Mouse (Mus musculus): ENCODE measurements around the gene Psmc5.
A peak's percentile ranks its signal among the peaks of the same experiment; 100 is the strongest.
"Not testable (repeated sequence)": the region's sequence is repeated elsewhere in the genome, so short reads cannot be mapped to it uniquely, and the experiment has no call there.

Gene Psmc5

GRCm38 (mm10) chr11:106255685-106256451, at the start of gene Psmc5, which contains the start of gene Ftsj3:
Psmc5 (plus strand) TSS chr11:106256154.
Ftsj3 (minus strand) TSS chr11:106256079.
- DNase-seq (ENCODE audit: low read depth in 1 of 2, low spot score in 2 of 2) = peak; percentile 90 to 95

GRCm38 (mm10) chr11:106212771-106213170, 43.2 kb upstream of the Psmc5 start:
- DNase-seq (ENCODE audit: low read depth in 1 of 2, low spot score in 2 of 2) = no peak

- no peak for DNase-seq (ENCODE audit: low read depth in 1 of 2, low spot score in 2 of 2)
Measured at GRCm38 (mm10) chr11:106214856-106215255, 41.1 kb upstream of the Psmc5 start.

- no peak for DNase-seq (ENCODE audit: low read depth in 1 of 2, low spot score in 2 of 2)
Measured at GRCm38 (mm10) chr11:106215450-106215859, 40.5 kb upstream of the Psmc5 start.

- DNase-seq (ENCODE audit: low read depth in 1 of 2, low spot score in 2 of 2) = peak; percentile 88 to 90
Measured at GRCm38 (mm10) chr11:106215927-106216729, 39.8 kb upstream of the Psmc5 start, which contains the start of gene Ccdc47. Ccdc47 (minus strand) TSS chr11:106216344.

GRCm38 (mm10) chr11:106216730-106217490, 39.0 kb upstream of the Psmc5 start, which contains the start of gene Ddx42:
Ddx42 (plus strand) TSS chr11:106216926.
- DNase-seq (ENCODE audit: low read depth in 1 of 2, low spot score in 2 of 2) = peak; percentile 66 to 80

- no peak for DNase-seq (ENCODE audit: low read depth in 1 of 2, low spot score in 2 of 2)
Measured at GRCm38 (mm10) chr11:106220603-106221002, 35.4 kb upstream of the Psmc5 start.

DNA sequence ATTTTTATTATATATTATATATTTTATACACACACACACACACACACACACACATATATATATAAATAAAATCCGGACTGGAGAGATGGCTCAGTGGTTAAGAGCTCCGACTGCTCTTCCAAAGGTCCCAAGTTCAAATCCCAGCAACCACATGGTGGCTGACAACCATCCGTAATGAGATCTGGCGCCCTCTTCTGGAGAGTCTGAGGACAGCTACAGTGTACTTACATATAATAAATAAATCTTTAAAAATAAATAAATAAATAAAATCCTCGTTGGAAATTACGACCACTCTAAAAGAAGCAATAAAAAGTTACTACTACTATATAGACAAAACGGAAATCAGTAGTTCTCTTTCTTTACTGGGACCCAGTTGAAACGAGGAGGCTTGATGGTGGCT, 22.0 kb upstream of the Psmc5 start:
- not testable (repeated sequence) for DNase-seq (ENCODE audit: low read depth in 1 of 2, low spot score in 2 of 2)

DNA sequence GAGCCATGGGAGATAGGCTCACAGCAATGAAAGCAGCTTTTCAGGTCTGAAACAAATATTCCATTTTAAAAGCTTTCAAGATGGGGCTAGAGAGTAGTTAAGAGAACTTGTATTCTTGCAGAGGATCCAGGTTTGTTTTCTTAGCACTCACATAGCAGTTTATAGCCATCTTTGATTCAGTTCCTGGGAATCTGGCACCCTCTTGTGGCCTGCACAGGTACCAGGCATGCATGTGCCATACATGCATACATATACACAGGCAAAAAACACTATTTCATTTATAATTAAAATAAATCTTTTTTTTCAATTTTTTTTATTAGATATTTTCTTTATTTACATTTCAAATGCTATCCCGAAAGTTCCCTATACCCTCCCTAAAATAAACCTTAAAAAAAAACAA, 9.1 kb upstream of the Psmc5 start:
- DNase-seq (ENCODE audit: low read depth in 1 of 2, low spot score in 2 of 2) = no peak

GRCm38 (mm10) chr11:106249326-106249725, 6.6 kb upstream of the Psmc5 start:
- no peak for DNase-seq (ENCODE audit: low read depth in 1 of 2, low spot score in 2 of 2)

DNA sequence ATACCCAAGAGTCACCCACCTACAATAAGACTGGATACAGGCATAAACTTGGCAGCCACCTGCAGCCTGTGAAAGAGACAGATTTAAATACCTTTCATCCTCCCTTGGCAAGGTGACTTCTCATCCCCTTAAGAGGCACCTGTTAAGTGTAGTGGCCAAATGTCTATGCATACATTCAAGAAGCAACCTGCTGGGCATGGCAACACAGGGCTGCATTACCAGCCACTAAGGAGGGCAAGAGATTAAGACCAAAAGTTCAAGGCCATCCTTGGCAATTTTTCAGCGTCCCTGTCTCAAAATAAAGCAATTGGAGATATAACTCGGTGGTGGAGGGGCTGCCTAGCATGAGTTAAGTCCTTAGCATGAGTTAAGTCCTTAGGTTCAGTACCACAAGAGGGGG, 1.2 kb upstream of the Psmc5 start:
- DNase-seq (ENCODE audit: low read depth in 1 of 2, low spot score in 2 of 2) = no peak

DNA sequence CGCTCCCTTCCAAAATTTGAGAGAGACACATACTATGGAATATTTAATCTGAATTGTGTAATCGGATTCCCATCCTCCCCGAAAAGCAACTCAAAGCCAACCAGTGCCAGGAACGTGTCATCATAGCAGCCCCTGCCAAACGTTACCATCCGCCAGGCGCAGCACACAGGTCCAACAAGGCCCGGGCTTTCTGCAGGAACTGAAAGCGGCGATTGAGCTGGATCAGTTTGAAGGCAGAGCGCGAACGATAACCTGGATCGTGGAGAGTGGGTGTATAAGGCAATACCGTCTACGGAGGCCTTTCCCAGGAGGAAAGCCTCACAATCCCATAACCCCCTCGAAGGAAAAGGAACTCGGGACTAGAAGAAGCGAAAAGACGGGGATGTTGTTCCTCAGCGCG, 780 bp upstream of the Psmc5 start:
- no peak for DNase-seq (ENCODE audit: low read depth in 1 of 2, low spot score in 2 of 2)

GRCm38 (mm10) chr11:106256775-106257174, 821 bp downstream of the Psmc5 start:
- DNase-seq (ENCODE audit: low read depth in 1 of 2, low spot score in 2 of 2) = no peak

DNA sequence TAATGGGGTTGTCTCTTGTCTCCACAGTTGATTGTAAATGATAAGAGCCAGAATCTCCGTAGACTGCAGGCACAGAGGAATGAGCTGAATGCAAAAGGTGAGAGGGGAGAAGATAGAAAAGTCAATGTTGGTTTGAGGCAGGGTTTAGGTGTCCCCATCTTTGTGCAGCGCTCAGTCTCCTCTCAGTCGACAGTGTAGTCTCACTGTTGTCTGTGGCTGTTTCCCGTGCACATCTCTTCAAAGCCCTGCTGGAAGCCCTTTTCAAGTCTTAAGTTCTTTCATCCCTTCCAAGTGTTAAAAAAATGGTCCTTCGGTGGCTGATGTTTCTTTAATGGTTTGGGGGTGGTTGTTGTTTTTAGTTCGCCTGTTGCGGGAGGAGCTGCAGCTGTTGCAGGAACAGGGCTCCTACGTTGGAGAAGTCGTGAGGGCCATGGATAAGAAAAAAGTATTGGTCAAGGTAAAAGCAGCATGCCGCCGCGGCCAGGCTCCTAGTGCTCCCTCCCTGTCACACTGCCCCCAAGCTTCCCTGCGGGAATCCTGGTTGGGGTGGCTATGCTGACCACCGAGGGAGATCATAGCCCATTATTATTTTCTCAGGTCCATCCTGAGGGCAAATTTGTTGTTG, 5.0 kb downstream of the Psmc5 start:
- no peak for DNase-seq (ENCODE audit: low read depth in 1 of 2, low spot score in 2 of 2)

DNA sequence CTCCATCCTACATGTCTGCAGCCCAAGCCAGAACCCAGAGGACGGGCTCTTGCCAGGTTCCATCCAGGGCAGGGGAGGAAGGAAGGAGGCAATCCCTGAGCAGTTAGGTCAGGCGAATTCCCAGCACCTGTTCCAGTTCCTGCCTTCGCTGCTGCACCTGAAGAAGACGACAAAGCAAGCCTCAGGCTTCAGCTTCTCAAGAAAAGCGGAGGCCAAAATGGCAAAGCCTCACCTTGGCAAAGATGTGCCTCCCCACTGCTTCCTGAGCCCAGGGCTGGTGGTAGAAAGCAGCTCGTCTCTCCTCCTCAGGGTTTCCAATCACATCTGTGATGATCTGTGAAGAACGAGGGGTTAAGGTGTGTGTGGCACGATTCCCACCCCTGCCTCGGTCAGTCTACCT, 8.0 kb downstream of the Psmc5 start:
- no peak for DNase-seq (ENCODE audit: low read depth in 1 of 2, low spot score in 2 of 2)

DNA sequence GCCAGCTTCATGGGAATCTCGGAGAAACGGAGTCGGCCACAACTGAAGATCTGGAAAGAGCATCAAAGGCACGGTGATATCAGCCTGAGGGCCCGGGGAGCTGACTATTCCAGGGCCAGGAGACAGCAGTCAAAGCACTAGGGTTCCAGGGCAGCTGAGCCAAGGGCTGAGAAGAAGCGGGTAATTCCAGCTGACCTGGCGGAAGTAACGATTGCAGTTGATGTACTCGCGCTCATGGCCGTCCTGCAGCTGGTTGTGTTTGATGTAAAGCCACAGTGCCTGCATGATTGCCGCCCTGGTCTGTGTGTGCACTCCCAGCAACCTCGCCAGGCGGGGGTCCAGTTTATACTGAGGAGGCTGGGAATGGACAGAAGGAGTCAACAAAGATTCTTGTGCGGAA, 9.0 kb downstream of the Psmc5 start:
- no peak for DNase-seq (ENCODE audit: low read depth in 1 of 2, low spot score in 2 of 2)

- DNase-seq (ENCODE audit: low read depth in 1 of 2, low spot score in 2 of 2) = no peak
Measured at GRCm38 (mm10) chr11:106265570-106265969, 9.6 kb downstream of the Psmc5 start.

DNA sequence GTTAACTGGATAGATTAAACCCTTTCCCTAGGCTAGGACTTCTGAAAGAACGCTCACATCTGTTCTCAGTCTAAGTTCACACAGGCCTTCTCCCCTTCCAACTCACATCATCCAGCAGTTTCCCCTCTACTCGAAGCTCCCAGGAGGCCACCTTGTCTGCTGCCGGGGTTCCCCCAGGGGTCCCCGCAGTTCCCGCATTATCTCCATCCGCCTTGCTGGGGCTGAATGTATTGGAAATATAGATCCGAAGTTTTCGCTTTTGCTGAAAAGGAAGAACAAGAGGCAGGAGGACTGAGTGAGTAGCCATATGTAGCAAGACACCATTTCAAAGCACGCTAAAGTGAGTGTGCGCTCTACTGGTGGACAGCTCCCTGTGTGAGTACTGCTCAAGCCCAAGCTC, 10.5 kb downstream of the Psmc5 start:
- no peak for DNase-seq (ENCODE audit: low read depth in 1 of 2, low spot score in 2 of 2)

DNA sequence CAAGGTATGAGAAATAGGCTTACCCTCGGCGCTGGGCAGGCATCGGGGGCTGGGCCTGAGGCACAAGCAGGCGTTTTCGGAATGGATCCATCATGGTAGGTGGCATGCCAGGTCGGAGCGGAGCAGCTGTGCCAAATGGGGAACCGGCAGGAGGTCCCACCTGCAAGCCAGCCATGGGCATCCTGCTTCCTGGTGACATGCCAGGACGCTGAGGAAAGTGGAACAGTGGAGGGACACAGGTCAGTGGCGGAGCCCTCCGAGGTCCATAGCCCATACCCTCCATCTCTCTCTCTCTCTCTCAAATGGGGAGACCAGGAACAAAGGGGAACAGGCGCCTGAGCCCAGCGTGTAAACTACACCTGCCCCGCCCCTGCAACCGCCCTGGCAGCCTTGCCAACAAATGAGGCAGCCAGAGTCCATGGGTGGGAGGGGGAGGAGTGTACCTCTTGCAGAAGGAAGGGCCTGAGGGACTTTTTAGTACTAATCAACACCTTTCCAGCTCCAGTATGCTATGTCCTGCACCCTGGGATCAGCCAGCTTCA, 11.4 kb downstream of the Psmc5 start:
- no peak for DNase-seq (ENCODE audit: low read depth in 1 of 2, low spot score in 2 of 2)

- DNase-seq (ENCODE audit: low read depth in 1 of 2, low spot score in 2 of 2) = no peak
Measured at GRCm38 (mm10) chr11:106267871-106268270, 11.9 kb downstream of the Psmc5 start.
